In genomic region chr15:67045920-67046804, GRCm38 (mm10) we compare ENCODE assay signal across 14 mouse cellular contexts.
DNase-seq lines count a peak whose midpoint lies in the region; ATAC-seq and TF ChIP-seq lines count a peak whose summit lies in the region.
"Had no signal": no experiment of that assay in that cellular context is flagged by ENCODE, and none has a peak within 500 bp of the region (broad histone marks: within the 10 kb centered on the region; RNA-seq: fewer than 3 reads in every experiment).

No protein-coding gene starts in this region.

- no peaks in the 10 kb centered on the region for H3K27me3 ChIP-seq in kidney, embryonic 16.5 days (ENCODE audit: insufficient read depth, low read length)
- H3K27me3 ChIP-seq in embryonic facial prominence, embryonic 14.5 days (replicated peaks; ENCODE audit: control insufficient read depth, insufficient read depth, low read length) = no peaks in the 10 kb centered on the region
- H3K27me3 ChIP-seq in limb, embryonic 15.5 days = no peaks in the 10 kb centered on the region
- H3K27me3 ChIP-seq: CH12.LX; lung, embryonic 15.5 days; midbrain, embryonic 12.5 days had no signal

- H3K9me3 ChIP-seq in kidney, embryonic 16.5 days (ENCODE audit: low read length) = no peaks in the 10 kb centered on the region
- no peaks in the 10 kb centered on the region for H3K9me3 ChIP-seq in embryonic facial prominence, embryonic 14.5 days (ENCODE audit: control insufficient read depth, low read length)
- no peaks in the 10 kb centered on the region for H3K9me3 ChIP-seq in limb, embryonic 15.5 days
- H3K9me3 ChIP-seq: lung, embryonic 15.5 days; midbrain, embryonic 12.5 days had no signal

- TF ChIP-seq CTCF in left cerebral cortex, adult 2 months (IDR thresholded peaks at IDR 0.05) = no peak

- no peak overlapping the region for H3K27ac ChIP-seq in kidney, embryonic 16.5 days (ENCODE audit: low read length)
- H3K27ac ChIP-seq in embryonic facial prominence, embryonic 14.5 days (replicated peaks; ENCODE audit: low read depth, low read length) = peak overlapping the region; percentile 61
- H3K27ac ChIP-seq in limb, embryonic 15.5 days = 0 out of 2 replicates have a peak overlapping the region, but pooled peaks have one; percentile 28
- H3K27ac ChIP-seq in left cerebral cortex, adult 2 months = no peak overlapping the region
- H3K27ac ChIP-seq: hindbrain, postnatal 0 days; lung, embryonic 15.5 days; midbrain, embryonic 12.5 days had no signal

- H3K36me3 ChIP-seq in kidney, embryonic 16.5 days (ENCODE audit: insufficient read depth, low read length) = no peaks in the 10 kb centered on the region
- H3K36me3 ChIP-seq in embryonic facial prominence, embryonic 14.5 days (ENCODE audit: control insufficient read depth, insufficient read depth, low read length) = no peaks in the 10 kb centered on the region
- no peaks in the 10 kb centered on the region for H3K36me3 ChIP-seq in limb, embryonic 15.5 days
- H3K36me3 ChIP-seq: lung, embryonic 15.5 days; midbrain, embryonic 12.5 days had no signal

- DNase-seq in kidney, adult 18-20 months = peak; percentile 50
- peak; percentile 50 for DNase-seq in embryonic facial prominence, embryonic 14.5 days (ENCODE audit: low spot score)
- DNase-seq in kidney, adult 9 months = peak; percentile 81
- no peak for DNase-seq in left cerebral cortex, adult 11 months (ENCODE audit: low spot score)
- no peak for DNase-seq in left cerebral cortex, adult 2 months (ENCODE audit: extremely low spot score in 1 of 2, low spot score in 2 of 2)
- DNase-seq: adrenal gland, adult 8-10 months; right cerebral cortex, postnatal 25 days had no signal

- intact Hi-C loops in left cerebral cortex, adult 2 months (cut with DNase I) = no loop called here

- 54% methylated on average over 12 of the region's 12 CpGs for WGBS in kidney, embryonic 16.5 days
- WGBS in embryonic facial prominence, embryonic 14.5 days = 64% methylated on average over 12 of the region's 12 CpGs
- WGBS in limb, embryonic 15.5 days = 68% methylated on average over 12 of the region's 12 CpGs

- peaks cover 11% of the 10 kb centered on the region for H3K4me1 ChIP-seq in kidney, embryonic 16.5 days (ENCODE audit: insufficient read depth, low read length)
- peaks cover 20% of the 10 kb centered on the region for H3K4me1 ChIP-seq in embryonic facial prominence, embryonic 14.5 days (ENCODE audit: control insufficient read depth, insufficient read depth, low read length)
- peaks cover 20% of the 10 kb centered on the region; the same call in 1 of the 2 replicates for H3K4me1 ChIP-seq in limb, embryonic 15.5 days
- H3K4me1 ChIP-seq: midbrain, embryonic 12.5 days had no signal

- H3K4me2 ChIP-seq in kidney, embryonic 16.5 days (replicated peaks; ENCODE audit: low read depth, low read length) = no peak overlapping the region
- H3K4me2 ChIP-seq in embryonic facial prominence, embryonic 14.5 days (ENCODE audit: low read depth, low read length) = no peak overlapping the region
- H3K4me2 ChIP-seq in limb, embryonic 15.5 days = no peak overlapping the region
- H3K4me2 ChIP-seq: lung, embryonic 15.5 days; midbrain, embryonic 12.5 days had no signal

- H3K4me3 ChIP-seq in kidney, embryonic 16.5 days (ENCODE audit: low read length) = no peak overlapping the region
- H3K4me3 ChIP-seq in embryonic facial prominence, embryonic 14.5 days (ENCODE audit: low read depth, low read length) = no peak overlapping the region
- H3K4me3 ChIP-seq in limb, embryonic 15.5 days = no peak overlapping the region
- H3K4me3 ChIP-seq in left cerebral cortex, adult 2 months = no peak overlapping the region
- H3K4me3 ChIP-seq: lung, embryonic 15.5 days; midbrain, embryonic 12.5 days had no signal

- no peak for ATAC-seq in kidney, embryonic 16.5 days (ENCODE audit: low FRiP score, low TSS enrichment)
- ATAC-seq in embryonic facial prominence, embryonic 14.5 days (ENCODE audit: low read depth) = no peak
- no peak for ATAC-seq in limb, embryonic 15.5 days (ENCODE audit: insufficient number of reproducible peaks, low FRiP score, low TSS enrichment, low read depth)
- ATAC-seq in erythroblast, adult 5-6 weeks (replicated peaks; ENCODE audit: low FRiP score, poor library complexity, severe bottlenecking) = no peak
- ATAC-seq: hindbrain, postnatal 0 days had no signal

- H3K9ac ChIP-seq in kidney, embryonic 16.5 days (replicated peaks; ENCODE audit: low read length) = no peak overlapping the region
- 0 out of 2 replicates have a peak overlapping the region, but pooled peaks have one; percentile 25 for H3K9ac ChIP-seq in embryonic facial prominence, embryonic 14.5 days (ENCODE audit: low read depth, low read length)
- H3K9ac ChIP-seq in limb, embryonic 15.5 days = no peak overlapping the region
- H3K9ac ChIP-seq: lung, embryonic 15.5 days; midbrain, embryonic 12.5 days had no signal

Comparison
In these comparisons a context has a peak if more than half of its experiments do, and no peak if none do; other contexts are left out.
1. DNase-seq: peak in kidney, adult 18-20 months (single experiment), embryonic facial prominence, embryonic 14.5 days (single experiment) and kidney, adult 9 months (single experiment); none in left cerebral cortex, adult 11 months (single experiment) and left cerebral cortex, adult 2 months (0 of 2).
2. H3K27ac ChIP-seq: peak in embryonic facial prominence, embryonic 14.5 days (single experiment) and limb, embryonic 15.5 days (single experiment); none in kidney, embryonic 16.5 days (single experiment) and left cerebral cortex, adult 2 months (single experiment).